Mouse (Mus musculus): Measurements from ENCODE around the gene Apoc3.

The Apoc3 gene

GRCm38 (mm10) chr9:46230450-46230975, 4.9 kb downstream of the Apoc3 start:
- ATAC-seq (ENCODE audit: low TSS enrichment), result peak; percentile 38

- peak; percentile 96 for ATAC-seq (ENCODE audit: low TSS enrichment)
These were observed 5.6 kb downstream of the Apoc3 start for GRCm38 (mm10) chr9:46229573-46230449.

GRCm38 (mm10) chr9:46228491-46228890, 6.9 kb downstream of the Apoc3 start, which contains the start of gene Apoa1:
Gene Apoa1, plus strand, starts transcription at chr9:46228580.
- ATAC-seq (ENCODE audit: low TSS enrichment), result no peak

- ATAC-seq (ENCODE audit: low TSS enrichment), result no peak
These were observed 8.3 kb downstream of the Apoc3 start for GRCm38 (mm10) chr9:46227064-46227614.

- no peak for ATAC-seq (ENCODE audit: low TSS enrichment)
These were observed 10.3 kb downstream of the Apoc3 start for GRCm38 (mm10) chr9:46224945-46225660.

GRCm38 (mm10) chr9:46224101-46224500, 11.3 kb downstream of the Apoc3 start:
- no peak for ATAC-seq (ENCODE audit: low TSS enrichment)

- ATAC-seq (ENCODE audit: low TSS enrichment), result no peak
These were observed 12.3 kb downstream of the Apoc3 start for GRCm38 (mm10) chr9:46223090-46223489.

- no peak for ATAC-seq (ENCODE audit: low TSS enrichment)
These were observed 17.3 kb downstream of the Apoc3 start for GRCm38 (mm10) chr9:46218176-46218575.

- no peak for ATAC-seq (ENCODE audit: low TSS enrichment)
These were observed 18.5 kb downstream of the Apoc3 start for GRCm38 (mm10) chr9:46216744-46217470.

- peak; percentile 70; the same call in 1 of the 2 replicates for ATAC-seq (ENCODE audit: low TSS enrichment)
These were observed 19.8 kb downstream of the Apoc3 start for GRCm38 (mm10) chr9:46215338-46216322.

GRCm38 (mm10) chr9:46214946-46215337, 20.5 kb downstream of the Apoc3 start:
- ATAC-seq (ENCODE audit: low TSS enrichment), result no peak

- no peak for ATAC-seq (ENCODE audit: low TSS enrichment)
These were observed 21.2 kb downstream of the Apoc3 start for GRCm38 (mm10) chr9:46214276-46214675.

- ATAC-seq (ENCODE audit: low TSS enrichment), result no peak
These were observed 25.0 kb downstream of the Apoc3 start for GRCm38 (mm10) chr9:46210473-46210872.

- no peak for ATAC-seq (ENCODE audit: low TSS enrichment)
These were observed 26.9 kb downstream of the Apoc3 start for GRCm38 (mm10) chr9:46208401-46208974.

- no peak for ATAC-seq (ENCODE audit: low TSS enrichment)
These were observed 28.0 kb downstream of the Apoc3 start for GRCm38 (mm10) chr9:46207501-46207869.

GRCm38 (mm10) chr9:46206834-46207500, 28.5 kb downstream of the Apoc3 start:
- no peak for ATAC-seq (ENCODE audit: low TSS enrichment)

- ATAC-seq (ENCODE audit: low TSS enrichment), result no peak
These were observed 35.8 kb downstream of the Apoc3 start for GRCm38 (mm10) chr9:46199609-46200008.

- no peak for ATAC-seq (ENCODE audit: low TSS enrichment)
These were observed 36.5 kb downstream of the Apoc3 start for GRCm38 (mm10) chr9:46198936-46199335.

GRCm38 (mm10) chr9:46198461-46198860, 37.0 kb downstream of the Apoc3 start:
- peak; percentile 67; the same call in 1 of the 2 replicates for ATAC-seq (ENCODE audit: low TSS enrichment)

Data from frontal cortex, adult (tissue).